Mouse (Mus musculus): Measurements from ENCODE around the gene Galnt11. TPM values are rescaled to one million over a fixed set of nuclear protein-coding genes. Genes with fewer than 3 reads are reported as not detected.
"Not testable (repeated sequence)": the region's sequence is repeated elsewhere in the genome, so short reads cannot be mapped to it uniquely, and the experiment has no call there.

Galnt11 gene
- polyA plus RNA-seq (2012; rRNA removed), result 39.7 and 42.2 TPM in 2 replicates

DNA sequence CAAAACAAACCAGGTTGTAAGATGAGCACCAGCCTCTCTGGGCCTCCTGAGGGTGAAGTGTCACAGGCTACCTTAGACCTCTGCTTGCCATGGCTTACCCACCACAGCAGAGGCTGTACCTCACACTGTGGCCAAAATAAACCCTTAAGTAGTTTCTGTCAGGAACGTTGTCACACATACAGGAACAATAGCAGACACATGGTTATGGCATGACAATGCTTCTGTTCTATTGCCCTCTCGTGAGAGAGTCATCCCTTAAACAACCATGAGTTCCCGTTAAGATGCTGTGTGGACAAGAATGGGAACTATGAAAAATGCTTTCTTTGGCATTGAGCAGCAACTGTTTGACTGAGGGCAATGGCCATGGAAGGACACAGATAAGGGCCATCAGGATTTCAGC, at the start of gene Galnt11:
TSS of gene Galnt11 (plus strand) at position 301 of the 400 bp plus-strand sequence.
- no peak for DNase-seq (ENCODE audit: extremely low spot score in 1 of 2, low spot score in 1 of 2)

DNA sequence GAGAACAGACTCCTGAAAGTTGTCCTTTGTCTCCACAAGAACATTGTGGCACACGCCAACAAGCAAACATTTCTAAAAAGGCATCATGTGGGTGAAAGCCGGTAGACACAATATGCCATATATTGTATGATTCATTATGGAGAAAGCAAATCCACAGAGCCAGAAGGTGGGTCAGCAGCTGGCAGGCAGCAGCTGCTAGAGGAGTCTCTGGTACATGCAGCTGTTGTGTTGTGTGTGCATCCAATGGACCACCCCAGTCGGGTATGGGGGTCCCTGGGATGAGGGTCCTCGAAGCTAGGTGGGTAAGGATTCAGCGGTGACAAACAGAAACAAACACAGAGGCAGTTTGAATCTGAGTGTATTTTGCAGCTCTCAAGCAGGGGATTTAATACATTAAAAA, 43.8 kb upstream of the Galnt11 start:
- DNase-seq (ENCODE audit: extremely low spot score in 1 of 2, low spot score in 1 of 2), result peak in 1 of 2 experiments; percentile 25

DNA sequence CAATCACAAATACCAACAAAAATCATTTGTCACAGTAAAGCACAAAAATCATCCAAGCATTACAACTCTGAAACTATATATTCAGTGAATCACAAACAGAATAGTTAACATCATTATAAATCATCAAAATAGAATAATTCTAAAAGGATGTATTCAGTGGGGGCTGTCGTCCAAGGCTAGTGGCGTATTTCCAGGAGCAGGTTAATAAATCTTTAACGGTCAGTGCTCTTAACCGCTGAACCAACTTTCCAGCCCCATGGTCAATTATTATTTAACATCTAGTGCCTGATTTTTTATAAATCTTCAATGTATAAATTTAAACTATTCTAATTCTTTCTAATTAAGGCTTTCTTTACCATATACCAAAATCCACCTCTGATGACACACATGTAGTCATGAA, 43.2 kb upstream of the Galnt11 start:
- DNase-seq (ENCODE audit: extremely low spot score in 1 of 2, low spot score in 1 of 2), result not testable (repeated sequence)

- DNase-seq (ENCODE audit: extremely low spot score in 1 of 2, low spot score in 1 of 2), result no peak
Measured at GRCm38 (mm10) chr5:25179284-25179683, 42.4 kb upstream of the Galnt11 start.

- no peak for DNase-seq (ENCODE audit: extremely low spot score in 1 of 2, low spot score in 1 of 2)
Measured at GRCm38 (mm10) chr5:25179936-25180488, 41.7 kb upstream of the Galnt11 start.

GRCm38 (mm10) chr5:25181004-25181531, 40.6 kb upstream of the Galnt11 start, which contains the start of gene Galntl5:
Gene Galntl5 (plus strand): TSS chr5:25181460.
- no peak for DNase-seq (ENCODE audit: extremely low spot score in 1 of 2, low spot score in 1 of 2)

GRCm38 (mm10) chr5:25183595-25183994, 38.1 kb upstream of the Galnt11 start:
- DNase-seq (ENCODE audit: extremely low spot score in 1 of 2, low spot score in 1 of 2), result no peak

- DNase-seq (ENCODE audit: extremely low spot score in 1 of 2, low spot score in 1 of 2), result no peak
Measured at GRCm38 (mm10) chr5:25184594-25184993, 37.1 kb upstream of the Galnt11 start.

DNA sequence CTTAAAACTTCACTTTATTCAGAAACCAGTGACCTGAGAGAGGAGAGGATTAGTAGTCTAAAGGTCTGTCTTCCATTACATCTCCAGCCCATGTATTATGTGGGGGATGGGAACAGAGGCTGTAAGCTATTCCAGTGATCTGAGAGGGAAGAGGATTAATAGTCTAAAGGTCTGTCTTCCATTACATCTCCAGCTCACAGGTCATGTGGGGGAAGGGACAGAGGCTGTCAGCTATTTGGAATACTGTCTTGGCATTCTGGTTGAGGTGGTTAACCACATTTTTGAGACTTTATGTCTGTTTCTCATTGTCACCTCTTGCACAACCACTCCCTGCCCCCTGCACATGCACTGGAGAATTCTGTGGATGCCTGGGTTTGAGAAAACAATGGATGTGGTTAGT, 34.0 kb upstream of the Galnt11 start:
- DNase-seq (ENCODE audit: extremely low spot score in 1 of 2, low spot score in 1 of 2), result no peak

DNA sequence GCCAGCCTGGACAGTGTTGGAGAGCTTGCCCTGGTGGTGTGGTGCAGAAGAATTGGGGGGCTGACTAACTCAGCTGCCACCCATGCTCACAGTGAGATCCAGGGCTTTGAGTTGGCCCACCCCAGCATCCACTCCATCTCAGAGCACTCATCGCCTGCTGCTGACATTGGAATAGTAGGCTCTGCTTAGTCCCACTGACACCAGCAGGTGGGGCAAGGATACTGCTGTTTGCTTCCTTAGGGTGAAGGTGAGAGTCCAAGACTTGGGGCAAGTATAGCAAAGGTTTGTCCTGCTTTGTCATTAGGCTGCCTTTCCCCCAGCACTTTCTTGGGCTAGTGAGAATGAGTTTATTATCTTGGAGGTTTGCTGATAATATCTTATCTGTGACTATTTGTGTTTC, 32.9 kb upstream of the Galnt11 start:
- peak in 1 of 2 experiments; percentile 19 for DNase-seq (ENCODE audit: extremely low spot score in 1 of 2, low spot score in 1 of 2)

DNA sequence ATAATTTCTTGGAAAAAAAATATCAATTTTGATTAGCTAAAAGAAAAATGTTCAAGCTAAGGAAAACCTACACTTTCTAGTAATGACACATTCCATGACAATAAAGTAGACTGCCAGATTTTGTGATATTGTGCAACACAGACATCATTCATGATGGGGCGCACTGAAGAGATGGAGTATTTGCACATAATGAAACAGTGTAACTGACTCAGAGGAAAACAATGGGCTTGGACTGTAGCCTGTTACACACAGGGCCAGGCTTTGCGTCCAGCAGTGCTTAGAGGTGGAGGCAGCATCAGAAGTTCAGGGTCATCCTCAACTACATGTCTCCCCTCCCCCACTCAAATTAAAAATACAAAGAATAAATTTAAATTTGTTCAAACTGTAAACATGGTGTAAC, 31.2 kb upstream of the Galnt11 start:
- no peak for DNase-seq (ENCODE audit: extremely low spot score in 1 of 2, low spot score in 1 of 2)

GRCm38 (mm10) chr5:25211872-25212271, 9.8 kb upstream of the Galnt11 start:
- DNase-seq (ENCODE audit: extremely low spot score in 1 of 2, low spot score in 1 of 2), result peak in 1 of 2 experiments; percentile 45

DNA sequence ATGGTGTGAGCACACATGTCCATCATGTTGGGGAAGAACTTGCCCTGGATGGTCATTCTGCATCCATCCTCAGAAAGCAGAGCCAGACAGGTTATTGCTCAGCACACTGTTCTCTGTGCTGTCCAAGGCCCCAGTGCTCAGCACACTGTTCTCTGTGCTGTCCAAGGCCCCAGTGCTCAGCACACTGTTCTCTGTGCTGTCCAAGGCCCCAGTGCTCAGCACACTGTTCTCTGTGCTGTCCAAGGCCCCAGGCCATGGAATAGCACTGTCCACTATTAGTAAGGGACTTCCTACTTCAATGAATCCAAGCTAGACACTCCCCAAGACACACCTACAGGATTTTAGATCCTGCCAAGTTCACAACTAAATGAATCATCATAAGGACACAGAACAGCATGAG, 8.5 kb upstream of the Galnt11 start:
- peak in 1 of 2 experiments; percentile 12 for DNase-seq (ENCODE audit: extremely low spot score in 1 of 2, low spot score in 1 of 2)

DNA sequence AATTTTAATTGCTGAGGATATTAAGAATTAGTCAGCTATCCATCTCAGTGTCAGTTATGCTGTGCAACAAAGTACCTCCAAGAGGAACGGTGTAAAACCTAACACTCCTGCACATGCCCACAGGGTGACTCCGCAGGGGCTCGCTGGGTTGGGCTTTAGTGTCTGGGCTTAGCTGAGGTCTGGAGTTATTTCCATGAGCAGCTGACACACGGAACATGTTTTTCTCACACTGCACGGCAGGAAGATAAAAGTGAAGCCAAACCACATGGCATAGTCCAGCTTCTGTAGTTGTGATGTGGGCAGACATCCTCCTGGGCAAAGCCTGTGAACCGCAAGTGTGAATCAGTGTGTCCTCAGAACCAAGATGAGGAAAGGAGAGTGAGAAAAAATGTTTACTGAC, 6.7 kb upstream of the Galnt11 start:
- DNase-seq (ENCODE audit: extremely low spot score in 1 of 2, low spot score in 1 of 2), result peak in 1 of 2 experiments; percentile 26

DNA sequence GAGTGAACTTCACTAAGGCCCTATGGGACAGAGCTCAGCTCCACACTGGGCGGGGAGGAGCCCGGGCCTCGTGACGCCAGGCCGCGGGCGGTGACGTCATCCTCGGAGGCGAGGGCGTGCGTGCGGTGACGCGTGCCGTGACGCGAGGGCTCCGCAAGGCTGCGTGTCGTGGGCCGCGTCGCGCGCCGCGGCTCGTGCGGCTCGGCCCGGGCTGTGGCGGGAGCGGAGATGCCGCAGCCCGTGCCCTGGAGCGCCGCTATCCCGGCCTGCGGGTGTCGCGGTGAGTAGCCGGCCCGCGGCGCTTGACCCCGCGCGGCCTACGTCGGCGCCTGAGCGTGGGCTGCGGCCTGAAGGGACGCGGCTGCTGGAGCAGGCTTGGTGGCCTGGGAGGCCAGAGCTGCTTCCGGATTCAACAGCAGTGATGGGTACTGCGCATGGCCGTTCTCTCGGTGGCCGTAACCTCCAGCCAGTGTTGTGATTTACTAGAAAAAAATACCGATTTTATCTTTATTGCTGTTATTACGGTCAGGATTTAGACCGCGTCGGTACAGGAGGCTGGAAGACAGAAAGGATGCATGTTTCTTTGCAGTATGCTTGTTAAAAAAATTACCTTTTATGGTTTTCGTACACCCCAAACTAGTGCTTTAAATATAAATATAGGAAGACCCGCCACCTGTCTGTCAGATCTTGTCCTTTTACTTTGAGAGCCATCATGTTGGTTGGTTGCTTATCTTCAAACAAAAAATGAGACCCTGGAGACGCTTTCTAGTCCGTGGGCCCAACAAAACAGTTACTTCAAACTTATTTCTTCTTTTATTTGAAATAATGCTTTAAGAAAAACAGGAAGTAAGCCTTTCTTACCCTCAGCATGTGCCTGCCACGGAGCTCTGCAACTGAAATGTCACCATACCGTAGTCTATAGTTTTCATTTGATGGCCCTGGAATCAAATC, 1.3 kb downstream of the Galnt11 start, which contains the start of gene E130116L18Rik:
TSS of gene E130116L18Rik (minus strand) at position 402 of the 951 bp plus-strand sequence.
- peak; percentile 78 to 94 for DNase-seq (ENCODE audit: extremely low spot score in 1 of 2, low spot score in 1 of 2)

DNA sequence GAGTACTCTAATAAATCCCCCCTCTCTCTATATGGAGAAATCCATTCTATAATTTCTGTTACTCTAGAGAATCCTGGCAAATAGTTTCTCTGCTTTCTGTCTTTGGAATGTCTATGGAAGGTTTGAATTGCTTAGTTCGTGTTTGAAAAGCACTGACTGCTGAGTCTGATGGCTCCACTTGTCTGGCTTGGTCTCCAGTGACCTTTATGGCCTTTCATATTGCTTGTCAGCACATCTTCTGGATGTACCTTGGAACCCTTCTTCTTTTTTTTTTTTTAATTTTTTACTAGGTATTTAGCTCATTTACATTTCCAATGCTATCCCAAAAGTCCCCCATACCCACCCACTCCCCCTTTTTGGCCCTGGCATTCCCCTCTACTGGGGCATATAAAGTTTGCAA, 2.7 kb downstream of the Galnt11 start:
- not testable (repeated sequence) for DNase-seq (ENCODE audit: extremely low spot score in 1 of 2, low spot score in 1 of 2)

DNA sequence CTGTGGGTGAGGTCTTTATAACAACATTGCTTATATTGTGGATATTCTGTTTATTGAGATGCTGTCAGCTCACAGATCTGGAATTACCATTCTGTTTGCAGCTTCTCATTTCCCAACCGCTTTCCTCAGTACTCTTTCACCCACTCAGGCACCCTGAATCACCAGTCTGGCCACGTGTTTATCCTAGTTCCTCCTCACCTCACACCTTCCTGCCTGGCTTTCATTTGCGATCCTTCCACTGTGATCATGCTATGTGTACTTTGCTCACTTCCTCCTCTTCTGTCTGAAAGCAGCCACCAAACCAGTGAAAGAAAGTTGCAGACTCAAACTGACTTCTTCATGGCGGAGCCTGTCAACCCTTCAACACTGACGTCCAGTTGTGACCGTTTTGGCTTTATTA, 21.4 kb downstream of the Galnt11 start:
- DNase-seq (ENCODE audit: extremely low spot score in 1 of 2, low spot score in 1 of 2), result peak in 1 of 2 experiments; percentile 37

- DNase-seq (ENCODE audit: extremely low spot score in 1 of 2, low spot score in 1 of 2), result no peak
Measured at GRCm38 (mm10) chr5:25245806-25246472, 24.2 kb downstream of the Galnt11 start.

GRCm38 (mm10) chr5:25246473-25246865, 24.8 kb downstream of the Galnt11 start:
- no peak for DNase-seq (ENCODE audit: extremely low spot score in 1 of 2, low spot score in 1 of 2)

GRCm38 (mm10) chr5:25247036-25247435, 25.3 kb downstream of the Galnt11 start:
- no peak for DNase-seq (ENCODE audit: extremely low spot score in 1 of 2, low spot score in 1 of 2)

DNA sequence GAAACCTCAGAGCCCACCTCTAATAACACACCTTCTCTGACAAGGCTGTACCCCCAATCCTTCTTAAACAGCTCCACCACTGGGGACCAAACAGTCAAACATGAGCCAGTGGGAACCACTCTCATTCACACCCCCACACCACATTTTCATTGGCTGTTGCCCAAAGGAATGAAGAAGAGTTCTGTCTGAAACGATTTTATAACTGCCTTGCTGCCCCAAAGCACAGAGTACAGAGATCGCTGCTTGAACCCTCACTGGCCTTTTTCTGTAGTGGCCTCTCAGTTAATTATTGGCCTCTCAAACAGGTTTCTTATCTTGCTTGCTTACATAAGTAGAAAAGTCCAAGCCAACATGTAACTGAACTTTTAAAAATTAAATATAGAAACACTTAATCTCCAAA, 30.7 kb downstream of the Galnt11 start:
- DNase-seq (ENCODE audit: extremely low spot score in 1 of 2, low spot score in 1 of 2), result peak in 1 of 2 experiments; percentile 24

Measured in frontal cortex, adult 2 months (tissue).